Mouse (Mus musculus) liver, embryonic 14.5 days (tissue): ENCODE results near the gene Mctp1. TPM values are rescaled to one million over a fixed set of nuclear protein-coding genes. Genes with fewer than 3 reads are reported as not detected.

Source experiments
- ATAC-seq: fragments of 200-750 bp; cut with Nextera tagmentation; 2 replicates; pipeline ENCODE4 v1.8.0; 2017; ENCODE audit warnings: moderate number of reproducible peaks, mild to moderate bottlenecking, moderate library complexity; ENCODE audit not compliant: insufficient read depth
- DNase-seq, 3 experiments: peaks; one replicate each; pipeline ENCODE4 v3.0.0-alpha.2; 2012 to 2013; ENCODE audit warnings: low read depth in 3 of 3, low spot score in 3 of 3
- H3K27ac ChIP-seq: fragments of 300-500 bp; sonication (generic); 2 replicates; pipeline ENCODE4 v1.5.1; 2014; ENCODE audit warnings: moderate library complexity, mild to moderate bottlenecking, control low read depth, inconsistent platforms
- H3K27me3 ChIP-seq: fragments of 300-500 bp; sonication (generic); 2 replicates; pipeline ENCODE4 v1.6.1; 2014; ENCODE audit warnings: mild to moderate bottlenecking, low read length, moderate library complexity; ENCODE audit not compliant: control insufficient read depth, insufficient read depth
- H3K36me3 ChIP-seq: fragments of 300-500 bp; sonication (generic); replicated peaks from 2 replicates; pipeline ENCODE4 v1.6.1; 2014; ENCODE audit warnings: low read depth; ENCODE audit not compliant: control insufficient read depth, insufficient read depth
- H3K4me1 ChIP-seq, 2 experiments: fragments of 200-500 bp in 1 of 2; fragments of 300-500 bp in 1 of 2; sonication (generic) in 1 of 2; replicated peaks; 2 replicates each; pipeline ENCODE4 v1.6.1; 2012 to 2014; ENCODE audit warnings: antibody characterized with exemption in 1 of 2, inconsistent platforms in 1 of 2, low read length in 1 of 2; ENCODE audit not compliant: control insufficient read depth in 2 of 2, insufficient read depth in 2 of 2
- H3K4me2 ChIP-seq: fragments of 300-500 bp; sonication (generic); 2 replicates; pipeline ENCODE4 v1.6.1; 2014; ENCODE audit warnings: low read depth, mild to moderate bottlenecking, control low read depth, moderate library complexity
- H3K4me3 ChIP-seq, 2 experiments: fragments of 200-500 bp in 1 of 2; fragments of 300-500 bp in 1 of 2; sonication (generic) in 1 of 2; 2 replicates each; pipeline ENCODE4 v1.5.1; 2012 to 2014; ENCODE audit warnings: low read depth in 2 of 2, low read length in 2 of 2, mild to moderate bottlenecking in 2 of 2, control low read depth in 1 of 2, inconsistent platforms in 1 of 2, moderate library complexity in 1 of 2; ENCODE audit not compliant: insufficient read depth in 1 of 2
- H3K9ac ChIP-seq: fragments of 300-500 bp; sonication (generic); replicated peaks from 2 replicates; pipeline ENCODE4 v1.6.1; 2014; ENCODE audit warnings: mild to moderate bottlenecking, control low read depth, moderate library complexity
- H3K9me3 ChIP-seq: fragments of 300-500 bp; sonication (generic); 2 replicates; pipeline ENCODE4 v1.6.1; 2016; ENCODE audit warnings: low read length, mixed read lengths; ENCODE audit not compliant: control insufficient read depth
- CTCF ChIP-seq: IDR thresholded peaks from 2 replicates; pipeline ENCODE4 v1.5.1; 2016; ENCODE audit warnings: antibody characterized with exemption, low read depth, control low read depth
- EP300 ChIP-seq: IDR thresholded peaks from 2 replicates; pipeline ENCODE4 v1.6.1; 2016; ENCODE audit warnings: antibody characterized with exemption, low read depth
- WGBS: fragments of 180-500 bp; shearing (Covaris S2); extraction: QIAGEN DNeasy Blood & Tissue Kit; methylation state at CpG from one replicate; pipeline ENCODE4 v1.1.7; 2014; ENCODE audit not compliant: insufficient replicate concordance; 5-methylcytosine and 5-hydroxymethylcytosine counted together
- polyA plus RNA-seq, 2 experiments: library from polyadenylated mRNA; depleted of rRNA in 1 of 2; stranded (reverse) in 1 of 2; unstranded in 1 of 2; fragments of >200 nt; fragmentation: Nextera tagmentation in 1 of 2; extraction: Ambion mirVana in 1 of 2; gene quantifications; 2 replicates each; pipeline versions ENCODE4 v1.2.1 to v1.2.3; 2012 to 2014

The Mctp1 gene
- polyA plus RNA-seq, 2 experiments: 0.50 to 0.99 TPM

DNA sequence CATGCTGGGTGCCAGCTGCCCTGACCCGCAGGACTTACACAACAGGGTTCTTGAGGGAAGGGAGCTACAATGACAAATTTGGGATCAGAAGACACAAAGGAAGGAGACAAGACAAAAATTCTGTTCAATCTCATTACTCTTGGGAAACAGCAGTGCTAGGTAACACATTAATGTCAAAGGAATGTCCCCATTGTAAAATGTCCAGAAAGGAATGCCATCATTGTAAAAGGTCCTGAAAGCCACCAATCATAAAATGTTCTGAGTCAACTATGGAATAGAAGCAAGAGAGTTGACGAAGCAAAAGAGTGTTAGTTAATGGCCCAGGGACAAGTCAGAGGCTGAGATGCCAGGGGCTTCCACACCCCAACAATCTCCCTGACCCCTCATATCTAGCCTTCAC is 145.6 kb downstream of the Mctp1 start:
- TF ChIP-seq EP300: no peak
- no peak for TF ChIP-seq CTCF
- no peak for ATAC-seq
- H3K4me3 ChIP-seq: no peak overlapping the region
- H3K4me2 ChIP-seq: no peak overlapping the region
- DNase-seq: no peak
- no peaks in the 10 kb centered on the region for H3K36me3 ChIP-seq
- 68% methylated on average over 2 of the region's 2 CpGs for WGBS
- no peaks in the 10 kb centered on the region for H3K4me1 ChIP-seq
- H3K9ac ChIP-seq: no peak overlapping the region
- H3K27ac ChIP-seq: no peak overlapping the region
- H3K27me3 ChIP-seq: no peaks in the 10 kb centered on the region
- no peaks in the 10 kb centered on the region for H3K9me3 ChIP-seq

DNA sequence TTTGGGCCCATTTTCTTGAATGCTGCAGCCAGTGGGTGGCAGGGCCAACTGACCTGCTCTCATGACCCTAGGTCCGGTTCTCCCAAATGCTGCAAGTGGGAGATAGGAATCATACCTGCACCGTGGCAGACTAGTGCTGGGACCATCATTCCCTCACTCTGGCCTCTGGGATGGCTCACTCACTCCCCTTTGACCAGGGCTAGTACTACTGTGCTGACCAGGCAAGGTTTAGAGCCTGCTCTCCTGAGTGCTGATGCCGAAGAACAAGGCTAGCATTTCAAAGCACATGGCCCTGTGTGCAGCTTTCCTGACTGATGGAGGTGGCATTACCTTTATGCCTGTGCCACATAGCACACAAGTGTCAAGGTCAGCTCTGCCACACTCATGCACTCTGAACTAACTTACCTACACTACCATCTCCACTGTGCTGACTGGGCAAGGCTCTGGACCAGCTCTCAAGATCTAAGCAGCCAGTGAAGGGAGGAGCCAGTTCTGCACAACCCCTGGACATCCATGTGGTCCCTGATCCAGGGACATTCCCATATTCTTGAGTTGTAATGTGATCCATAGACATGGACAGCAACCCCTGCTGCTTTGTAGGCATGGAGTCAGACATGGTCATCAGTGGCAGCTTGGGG is 146.7 kb downstream of the Mctp1 start:
- no peak for ATAC-seq
- Histone ChIP-seq H3K27ac (no peak overlapping the region), H3K9ac (no peak overlapping the region), H3K9me3 (no peaks in the 10 kb centered on the region), H3K27me3 (no peaks in the 10 kb centered on the region), H3K4me3 (no peak overlapping the region), H3K4me1 (no peaks in the 10 kb centered on the region), H3K36me3 (no peaks in the 10 kb centered on the region), H3K4me2 (no peak overlapping the region)
- no peak for DNase-seq
- 56% methylated on average over 3 of the region's 3 CpGs for WGBS
- TF ChIP-seq EP300: no peak

DNA sequence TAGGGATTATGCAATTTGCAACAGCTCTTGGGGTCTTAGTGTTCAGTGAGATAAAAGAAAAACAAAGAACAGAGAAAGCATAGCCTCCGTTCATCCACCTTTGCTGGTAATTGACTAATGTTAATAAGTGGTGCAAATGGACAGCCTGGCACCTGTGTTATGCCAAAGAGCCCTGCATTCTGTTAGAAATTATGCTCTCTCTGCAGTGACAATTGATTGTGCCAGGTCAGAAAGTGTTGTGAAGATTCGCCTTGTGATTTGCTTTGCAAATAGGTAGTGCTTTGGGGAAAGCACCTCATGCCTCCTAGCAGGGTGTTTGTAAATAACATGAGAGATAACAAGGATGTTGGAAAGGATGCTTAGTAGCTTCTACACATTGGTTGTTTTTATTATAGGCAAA is 163.5 kb downstream of the Mctp1 start:
- Histone ChIP-seq H3K27ac (no peak overlapping the region), H3K9me3 (no peaks in the 10 kb centered on the region), H3K4me1 (no peaks in the 10 kb centered on the region), H3K9ac (no peak overlapping the region), H3K4me3 (no peak overlapping the region), H3K27me3 (no peaks in the 10 kb centered on the region), H3K36me3 (no peaks in the 10 kb centered on the region), H3K4me2 (no peak overlapping the region)
- 44% methylated on average over 2 of the region's 2 CpGs for WGBS
- DNase-seq: no peak
- no peak for ATAC-seq
- TF ChIP-seq CTCF (no peak), EP300 (no peak)

DNA sequence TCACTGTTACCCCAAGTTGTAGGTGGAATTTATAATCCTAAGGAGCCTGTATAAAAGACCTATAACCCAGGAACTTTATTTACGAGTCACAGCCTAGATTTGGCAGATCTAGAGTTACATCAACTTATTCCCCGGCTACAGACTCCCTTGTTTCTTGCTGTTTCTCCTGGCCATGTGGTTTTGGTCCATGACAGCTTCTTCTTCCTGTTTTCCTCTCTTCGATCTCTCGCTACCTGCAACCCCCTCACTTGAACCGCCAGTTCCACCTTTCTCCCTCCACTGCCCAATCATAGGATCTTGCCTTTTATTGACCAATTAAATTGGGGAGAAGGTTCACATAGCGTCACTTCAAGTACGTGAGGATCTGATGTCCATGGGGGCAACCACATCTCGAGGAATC is 176.6 kb downstream of the Mctp1 start:
- 37% methylated on average over 8 of the region's 8 CpGs for WGBS
- Histone ChIP-seq H3K9me3 (no peaks in the 10 kb centered on the region), H3K4me3 (no peak overlapping the region), H3K36me3 (no peaks in the 10 kb centered on the region), H3K27me3 (no peaks in the 10 kb centered on the region), H3K9ac (no peak overlapping the region), H3K27ac (no peak overlapping the region), H3K4me1 (no peaks in the 10 kb centered on the region), H3K4me2 (no peak overlapping the region)
- ATAC-seq (no peak), DNase-seq (no peak)
- TF ChIP-seq CTCF: no peak
- TF ChIP-seq EP300: no peak

DNA sequence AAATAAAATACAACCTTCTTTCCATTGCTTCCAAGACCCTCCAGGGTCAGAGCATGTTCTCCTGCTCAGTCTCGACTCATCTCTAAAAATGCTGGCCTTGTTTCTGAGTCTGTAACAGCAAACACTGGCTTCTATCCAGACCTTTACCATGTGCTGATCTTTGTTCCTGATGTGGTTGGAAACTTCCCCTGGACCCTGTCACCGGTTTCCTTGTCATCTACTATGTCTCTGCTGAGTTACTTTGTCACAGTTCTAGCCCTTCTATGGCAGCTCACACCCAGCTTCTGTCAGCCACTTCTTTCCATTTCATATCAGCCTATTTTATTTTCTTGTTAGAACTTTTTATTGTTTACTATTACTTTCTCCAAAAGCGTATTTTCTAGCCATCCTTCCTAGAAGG is 177.3 kb downstream of the Mctp1 start:
- ATAC-seq (no peak), DNase-seq (no peak)
- no peak overlapping the region for H3K4me3 ChIP-seq
- WGBS: 27% methylated on average over 3 of the region's 3 CpGs
- no peaks in the 10 kb centered on the region for H3K4me1 ChIP-seq
- H3K4me2 ChIP-seq: no peak overlapping the region
- H3K9me3 ChIP-seq: no peaks in the 10 kb centered on the region
- H3K27ac ChIP-seq: no peak overlapping the region
- TF ChIP-seq EP300: no peak
- TF ChIP-seq CTCF: no peak
- H3K27me3 ChIP-seq: no peaks in the 10 kb centered on the region
- H3K9ac ChIP-seq: no peak overlapping the region
- no peaks in the 10 kb centered on the region for H3K36me3 ChIP-seq

DNA sequence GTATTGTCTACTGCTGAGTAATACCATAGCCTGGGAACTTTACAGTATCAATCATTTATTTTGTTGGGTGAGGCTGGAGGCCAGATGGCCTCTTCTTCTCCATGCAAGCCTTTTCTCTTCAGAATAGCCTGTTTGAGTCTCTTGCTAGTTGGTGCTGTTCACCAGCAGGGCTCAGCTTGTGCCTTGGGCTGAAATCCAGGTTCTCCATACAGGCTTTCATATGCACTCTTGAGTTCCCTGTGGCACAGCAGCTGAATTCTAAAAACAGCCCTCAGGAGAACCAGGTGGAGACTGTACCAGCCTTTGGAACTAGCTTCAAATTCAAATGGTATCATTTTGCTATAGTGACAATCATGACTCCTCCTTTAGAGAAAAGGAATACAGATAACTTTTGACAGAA is 179.7 kb downstream of the Mctp1 start:
- H3K27ac ChIP-seq: no peak overlapping the region
- H3K9ac ChIP-seq: no peak overlapping the region
- no peaks in the 10 kb centered on the region for H3K27me3 ChIP-seq
- no peaks in the 10 kb centered on the region for H3K4me1 ChIP-seq
- no peak overlapping the region for H3K4me3 ChIP-seq
- no peak overlapping the region for H3K4me2 ChIP-seq
- H3K9me3 ChIP-seq: no peaks in the 10 kb centered on the region
- TF ChIP-seq EP300 (no peak), CTCF (no peak)
- no peaks in the 10 kb centered on the region for H3K36me3 ChIP-seq
- no peak for DNase-seq
- ATAC-seq: no peak
